Mouse (Mus musculus) lung, postnatal 0 days (tissue): ENCODE data around the gene Prickle3.

ENCODE experiments used
- CTCF ChIP-seq: IDR thresholded peaks from 2 replicates; pipeline ENCODE4 v1.5.1; 2016; ENCODE audit warnings: antibody characterized with exemption, mild to moderate bottlenecking
- EP300 ChIP-seq: IDR thresholded peaks from 2 replicates; pipeline ENCODE4 v1.6.1; 2016; ENCODE audit warnings: antibody characterized with exemption, mild to moderate bottlenecking, control low read depth

GRCm38 (mm10) chrX:7638401-7639091 lies 18.5 kb upstream of the Prickle3 start, which contains the start of gene Syp:
- TF ChIP-seq CTCF (no peak), EP300 (no peak)
